In the genomic region with DNA sequence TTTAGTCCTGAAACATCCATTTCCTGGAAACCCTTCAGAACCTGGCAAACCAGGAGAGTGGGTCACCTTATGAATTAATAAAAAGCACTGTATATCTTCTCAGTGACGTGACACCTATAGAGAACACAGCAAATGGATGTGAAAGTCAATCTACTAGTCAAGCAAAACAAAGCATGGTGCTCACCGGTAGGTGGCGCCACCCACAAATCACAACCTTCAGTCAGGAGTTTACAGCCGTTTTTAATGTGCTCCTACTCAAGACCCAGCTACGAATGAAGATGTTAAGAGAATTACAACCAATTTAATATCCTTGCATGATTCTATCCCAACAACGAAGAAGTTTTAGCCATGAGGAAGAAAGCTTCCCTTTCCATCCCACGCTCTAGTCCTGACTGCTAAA, we compare ENCODE assay signal across 12 mouse cellular contexts.
DNase-seq lines count a peak whose midpoint lies in the region; ATAC-seq and TF ChIP-seq lines count a peak whose summit lies in the region.
"Had no signal": no experiment of that assay in that cellular context is flagged by ENCODE, and none has a peak within 500 bp of the region (broad histone marks: within the 10 kb centered on the region; RNA-seq: fewer than 3 reads in every experiment).

No protein-coding gene starts in this region.

- no peak overlapping the region for H3K9ac ChIP-seq in intestine, postnatal 0 days (ENCODE audit: low read depth, low read length)
- no peak overlapping the region for H3K9ac ChIP-seq in intestine, embryonic 15.5 days
- H3K9ac ChIP-seq: midbrain, embryonic 12.5 days had no signal

- no peak overlapping the region for H3K4me3 ChIP-seq in intestine, postnatal 0 days (ENCODE audit: low read depth, low read length)
- no peak overlapping the region for H3K4me3 ChIP-seq in intestine, embryonic 15.5 days (replicated peaks)
- H3K4me3 ChIP-seq in cortical plate, adult 2 months (ENCODE audit: insufficient read depth, low read length), result no peak overlapping the region
- H3K4me3 ChIP-seq: midbrain, embryonic 12.5 days had no signal

- ATAC-seq in intestine, postnatal 0 days, result no peak
- no peak for ATAC-seq in intestine, embryonic 15.5 days
- ATAC-seq: activated CD4-positive, CD25-positive, alpha-beta regulatory T cell, adult 4 months had no signal

- TF ChIP-seq CTCF in intestine, postnatal 0 days (IDR thresholded peaks at IDR 0.05; ENCODE audit: low read depth), result peak; percentile 54
- peak; percentile 25; the same call in 1 of the 2 replicates for TF ChIP-seq CTCF in cortical plate, adult 2 months (IDR thresholded peaks at IDR 0.05; ENCODE audit: extremely low read depth, insufficient read depth, low read length)

- DNase-seq in urinary bladder, postnatal 25 days (ENCODE audit: low spot score), result peak; percentile 27
- DNase-seq in urinary bladder, postnatal 10 days (ENCODE audit: low spot score), result no peak
- no peak for DNase-seq in frontal cortex, postnatal 14 days (ENCODE audit: low spot score in 2 of 2)
- DNase-seq in spleen, adult 12 weeks (ENCODE audit: low spot score), result no peak
- DNase-seq in layer of hippocampus, postnatal 10 days (ENCODE audit: low spot score in 2 of 2), result no peak
- DNase-seq: layer of hippocampus, postnatal 36 days; right cerebral cortex, adult 18-20 months had no signal

- H3K27ac ChIP-seq in intestine, postnatal 0 days (ENCODE audit: low read depth, low read length), result no peak overlapping the region
- no peak overlapping the region for H3K27ac ChIP-seq in intestine, embryonic 15.5 days
- no peak overlapping the region for H3K27ac ChIP-seq in cortical plate, adult 2 months (ENCODE audit: insufficient read depth, low read length)
- H3K27ac ChIP-seq: midbrain, embryonic 12.5 days had no signal

- H3K36me3 ChIP-seq in intestine, postnatal 0 days (ENCODE audit: control insufficient read depth, insufficient read depth), result no peaks in the 10 kb centered on the region
- H3K36me3 ChIP-seq in intestine, embryonic 15.5 days, result no peaks in the 10 kb centered on the region
- H3K36me3 ChIP-seq: midbrain, embryonic 12.5 days had no signal

- WGBS in intestine, postnatal 0 days, result 80% methylated on average over 7 of the region's 7 CpGs
- WGBS in intestine, embryonic 15.5 days, result 74% methylated on average over 7 of the region's 7 CpGs

- no peak for TF ChIP-seq POLR2A in cortical plate, adult 2 months (IDR thresholded peaks at IDR 0.05; ENCODE audit: extremely low read depth, insufficient read depth, low read length)

- H3K4me1 ChIP-seq in intestine, postnatal 0 days (replicated peaks; ENCODE audit: control insufficient read depth, insufficient read depth, low read length), result 0 out of 2 replicates have a peak, but pooled peaks cover 6% of the 10 kb centered on the region
- no peaks in the 10 kb centered on the region for H3K4me1 ChIP-seq in intestine, embryonic 15.5 days (replicated peaks)
- H3K4me1 ChIP-seq in cortical plate, adult 2 months (ENCODE audit: control insufficient read depth, insufficient read depth, low read length), result no peaks in the 10 kb centered on the region

- no peaks in the 10 kb centered on the region for H3K27me3 ChIP-seq in intestine, postnatal 0 days (replicated peaks; ENCODE audit: control insufficient read depth, insufficient read depth, low read length)
- H3K27me3 ChIP-seq in intestine, embryonic 15.5 days (replicated peaks), result no peaks in the 10 kb centered on the region

- no peak overlapping the region for H3K4me2 ChIP-seq in intestine, postnatal 0 days (replicated peaks; ENCODE audit: low read depth)
- no peak overlapping the region for H3K4me2 ChIP-seq in intestine, embryonic 15.5 days (replicated peaks)
- H3K4me2 ChIP-seq: midbrain, embryonic 12.5 days had no signal

- H3K9me3 ChIP-seq in intestine, postnatal 0 days (ENCODE audit: control insufficient read depth), result no peaks in the 10 kb centered on the region
- H3K9me3 ChIP-seq in intestine, embryonic 15.5 days, result no peaks in the 10 kb centered on the region
- H3K9me3 ChIP-seq: midbrain, embryonic 12.5 days had no signal
